Mouse (Mus musculus) left cerebral cortex, adult 2 months (tissue): ENCODE measurements around the gene Rps6ka2. TPM values are rescaled to one million over a fixed set of nuclear protein-coding genes. Genes with fewer than 3 reads are reported as not detected.

Source experiments
- DNase-seq, 2 experiments: peaks; one replicate each; pipeline ENCODE4 v3.0.0; 2021 to 2022; ENCODE audit warnings: low spot score in 2 of 2, mixed read lengths in 1 of 2; ENCODE audit errors: extremely low spot score in 1 of 2
- H3K27ac ChIP-seq: fragments of 200-600 bp; 2 replicates; pipeline ENCODE4 v1.8.1; 2022
- H3K4me3 ChIP-seq: fragments of 200-600 bp; 2 replicates; pipeline ENCODE4 v1.8.1; 2022
- CTCF ChIP-seq: fragments of 200-600 bp; IDR thresholded peaks from 2 replicates; pipeline ENCODE4 v1.8.1; 2022; ENCODE audit warnings: antibody characterized with exemption, mild to moderate bottlenecking, moderate library complexity
- intact Hi-C: fragments of 180-260 bp; cut with DNase I; formaldehyde crosslinking; loops from one replicate; pipeline ENCODE4 v1.15.1; 2025
- total RNA-seq, 2 experiments: library from RNA; stranded (reverse); gene quantifications; 2 replicates each; pipeline ENCODE4 v1.2.3; 2021

Rps6ka2 gene
- total RNA-seq, 2 experiments from 2014 or later: 62.4 to 69.4 TPM

DNA sequence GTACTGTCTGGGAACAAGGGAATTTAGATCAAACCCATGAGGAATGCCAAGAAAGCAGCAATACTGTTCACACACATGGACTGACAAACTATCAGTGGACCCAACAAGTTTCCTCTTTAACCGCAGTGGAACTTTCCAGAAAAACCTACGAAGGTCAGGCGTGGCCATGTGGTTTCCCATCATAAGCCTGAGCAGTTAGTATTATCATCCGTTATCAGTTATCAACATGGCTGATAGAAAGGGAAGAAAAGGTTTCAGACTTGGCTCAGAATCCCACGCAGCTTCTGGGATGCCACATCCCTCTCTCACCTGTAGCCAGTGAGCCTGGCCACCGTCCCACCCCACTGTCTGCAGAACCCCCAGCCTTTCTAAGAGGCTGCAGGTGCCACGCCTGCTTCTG is 23.4 kb upstream of the Rps6ka2 start:
- Histone ChIP-seq H3K27ac (no peak overlapping the region), H3K4me3 (no peak overlapping the region)
- TF ChIP-seq CTCF: no peak
- intact Hi-C loops: no loop called here
- DNase-seq: no peak

DNA sequence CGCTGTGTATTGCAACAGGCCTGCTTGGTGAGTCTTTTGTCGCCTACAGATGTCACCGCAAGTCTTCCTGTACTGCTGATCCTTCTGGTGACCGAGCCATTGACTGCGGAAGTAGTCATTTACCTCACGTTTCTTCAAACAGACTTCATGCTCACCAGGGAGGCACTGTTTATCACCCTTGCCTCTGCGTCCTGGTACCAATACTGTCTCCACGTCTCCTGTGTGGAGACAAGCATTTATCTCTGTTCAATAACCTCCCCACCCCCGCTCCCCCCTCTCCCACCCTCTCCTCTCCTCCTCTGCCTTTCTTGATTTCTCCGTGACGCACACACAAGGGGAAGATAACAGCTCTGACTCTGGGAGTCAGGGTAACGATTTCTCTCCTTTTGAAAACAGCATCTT is 22.0 kb upstream of the Rps6ka2 start:
- TF ChIP-seq CTCF: no peak
- H3K27ac ChIP-seq: no peak overlapping the region
- H3K4me3 ChIP-seq: no peak overlapping the region
- intact Hi-C loops: no loop called here
- no peak for DNase-seq

DNA sequence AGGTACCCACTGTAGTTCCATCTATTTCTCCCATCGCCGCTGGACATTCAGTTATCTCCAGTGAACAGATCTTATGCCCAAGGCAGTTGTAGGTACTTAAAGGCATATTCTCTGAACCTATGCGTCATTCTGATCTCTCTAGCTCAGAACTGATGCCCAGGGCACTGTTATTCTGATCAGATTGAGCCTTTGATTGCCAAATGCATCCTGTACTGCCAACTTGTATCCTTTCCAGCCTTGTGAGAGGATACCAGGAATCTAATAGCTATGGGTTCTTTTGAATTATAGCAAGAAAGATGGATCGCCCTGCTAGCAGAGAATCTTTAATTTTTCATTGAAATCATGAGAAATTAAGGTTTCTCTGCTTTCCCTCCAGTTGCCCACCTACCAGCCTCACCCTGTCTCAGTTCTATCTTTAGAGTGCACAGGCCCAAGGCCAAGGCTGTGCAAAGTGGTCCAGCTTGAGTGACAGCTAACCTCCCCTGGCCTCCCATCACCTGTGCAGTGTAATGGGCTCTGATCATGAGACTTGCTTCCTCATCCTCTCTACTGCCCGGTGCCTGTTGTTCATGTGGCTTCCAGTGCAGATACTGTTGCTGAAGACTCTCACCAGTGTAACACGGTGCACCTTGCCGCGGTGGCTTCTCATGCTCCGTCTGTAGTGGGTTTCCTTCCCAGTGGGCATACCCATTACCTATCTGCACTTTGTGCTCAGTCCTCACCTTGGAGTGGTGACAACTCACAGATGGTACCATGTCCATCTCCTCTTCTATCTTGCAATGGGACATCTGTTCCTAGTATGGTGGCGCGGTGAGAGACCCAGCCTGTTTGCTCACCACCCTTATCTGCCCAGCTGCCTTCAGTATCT is 20.4 kb upstream of the Rps6ka2 start:
- TF ChIP-seq CTCF: no peak
- DNase-seq: no peak
- no peak overlapping the region for H3K27ac ChIP-seq
- H3K4me3 ChIP-seq: no peak overlapping the region
- intact Hi-C loops: loop anchor here (5.0 kb wide), 1 partner anchor 68 kb away; no protein-coding TSS in a partner anchor

DNA sequence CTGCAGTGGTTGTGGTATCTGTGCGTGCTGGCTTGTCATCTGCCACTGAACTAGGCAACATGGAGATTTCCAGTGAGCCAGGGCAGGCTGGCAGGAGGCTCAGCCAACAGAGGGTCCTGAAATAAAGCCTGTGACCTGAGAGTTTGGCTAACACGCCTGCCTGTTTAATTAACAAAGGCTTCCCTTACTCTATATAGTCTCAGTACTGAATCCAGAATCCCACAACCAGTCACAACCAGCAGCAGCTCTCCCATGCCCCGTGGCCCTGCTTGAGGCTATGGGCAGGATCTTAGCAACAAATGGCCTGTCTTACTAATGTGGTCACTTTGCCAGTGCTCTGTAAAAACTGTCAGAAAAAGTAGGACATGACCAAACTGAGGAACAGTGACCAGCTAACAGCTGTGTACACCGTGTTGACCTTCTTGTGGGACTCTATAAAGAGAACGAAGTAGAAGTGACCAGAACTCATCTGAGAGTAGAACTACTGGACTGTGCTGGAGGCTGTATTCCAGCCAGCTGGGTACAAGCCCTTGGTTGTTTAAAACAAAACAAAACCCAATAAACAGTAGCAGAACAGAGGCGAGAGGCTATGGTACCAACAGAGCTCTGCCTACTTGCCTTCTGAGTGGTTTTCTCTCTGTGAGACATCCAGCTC is 18.3 kb upstream of the Rps6ka2 start:
- no peak for TF ChIP-seq CTCF
- no peak overlapping the region for H3K4me3 ChIP-seq
- DNase-seq: no peak
- intact Hi-C loops: loop anchor here (5.0 kb wide), 1 partner anchor 66 kb away; no protein-coding TSS in a partner anchor
- H3K27ac ChIP-seq: peak overlapping the region; percentile 54

DNA sequence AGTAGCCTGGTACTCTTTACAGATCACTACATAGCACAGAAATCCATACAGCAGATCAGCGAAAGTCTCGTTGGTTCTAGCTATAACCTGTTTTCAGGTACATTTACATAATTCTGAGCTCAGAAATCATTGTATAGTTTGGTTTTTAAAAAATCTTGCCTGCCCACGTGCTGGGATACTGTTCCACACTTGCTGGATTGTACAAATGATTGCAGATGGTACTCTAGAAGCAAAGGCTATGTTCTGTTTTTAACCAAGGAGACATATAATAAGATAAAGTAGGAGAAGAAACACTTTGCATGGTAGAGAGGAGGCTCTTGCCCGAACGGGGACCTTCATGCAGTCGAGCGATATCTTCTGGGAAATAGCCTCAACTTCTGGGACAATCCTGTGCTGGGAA is 17.3 kb upstream of the Rps6ka2 start:
- peak overlapping the region; percentile 54 for H3K27ac ChIP-seq
- intact Hi-C loops: loop anchor here (5.0 kb wide), 1 partner anchor 65 kb away; no protein-coding TSS in a partner anchor
- no peak for DNase-seq

DNA sequence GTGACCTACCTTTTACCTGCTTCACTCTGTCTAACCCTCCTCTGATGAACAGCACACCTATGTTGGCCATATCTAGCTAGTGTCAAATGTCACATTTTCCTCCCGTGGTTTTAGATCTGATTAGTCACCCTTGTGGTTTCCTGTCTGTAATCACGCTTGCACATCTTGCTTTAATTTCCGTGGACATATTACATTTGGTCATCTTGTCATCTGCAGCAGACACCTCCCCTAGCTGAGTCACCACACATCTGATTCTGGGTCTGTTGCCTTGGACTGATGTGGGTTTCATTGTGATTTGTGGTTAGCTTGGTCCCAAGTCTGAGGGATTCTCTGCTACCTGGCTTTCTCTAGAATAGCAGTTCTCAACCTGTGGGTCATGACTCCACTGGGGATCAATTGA is 6.0 kb upstream of the Rps6ka2 start:
- H3K4me3 ChIP-seq: no peak overlapping the region
- no peak for DNase-seq
- TF ChIP-seq CTCF: no peak
- intact Hi-C loops: no loop called here
- no peak overlapping the region for H3K27ac ChIP-seq

More for the DNA sequence above, 17.3 kb upstream of the Rps6ka2 start:
- no peak overlapping the region for H3K4me3 ChIP-seq
- TF ChIP-seq CTCF: no peak

DNA sequence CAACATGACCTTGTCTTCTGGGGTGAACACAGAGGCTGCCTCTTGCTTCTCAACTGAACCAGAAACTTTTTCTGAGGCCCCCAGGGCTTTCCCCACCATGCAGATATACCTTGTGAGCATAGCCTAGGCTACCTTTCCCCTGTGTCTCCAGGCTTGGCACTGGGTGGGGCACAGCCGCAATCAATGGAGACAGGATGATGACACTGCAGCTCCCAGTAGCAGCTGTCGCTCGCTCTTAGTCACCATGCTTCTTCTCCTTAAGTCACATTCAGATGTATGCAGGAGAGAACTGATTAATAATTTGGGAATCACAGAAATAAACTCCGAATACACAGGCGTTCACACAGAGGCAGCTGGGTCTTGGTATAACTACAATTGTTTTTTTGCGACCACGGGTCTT is 4.4 kb upstream of the Rps6ka2 start:
- intact Hi-C loops: no loop called here
- H3K27ac ChIP-seq: no peak overlapping the region
- DNase-seq: no peak
- no peak for TF ChIP-seq CTCF
- no peak overlapping the region for H3K4me3 ChIP-seq

DNA sequence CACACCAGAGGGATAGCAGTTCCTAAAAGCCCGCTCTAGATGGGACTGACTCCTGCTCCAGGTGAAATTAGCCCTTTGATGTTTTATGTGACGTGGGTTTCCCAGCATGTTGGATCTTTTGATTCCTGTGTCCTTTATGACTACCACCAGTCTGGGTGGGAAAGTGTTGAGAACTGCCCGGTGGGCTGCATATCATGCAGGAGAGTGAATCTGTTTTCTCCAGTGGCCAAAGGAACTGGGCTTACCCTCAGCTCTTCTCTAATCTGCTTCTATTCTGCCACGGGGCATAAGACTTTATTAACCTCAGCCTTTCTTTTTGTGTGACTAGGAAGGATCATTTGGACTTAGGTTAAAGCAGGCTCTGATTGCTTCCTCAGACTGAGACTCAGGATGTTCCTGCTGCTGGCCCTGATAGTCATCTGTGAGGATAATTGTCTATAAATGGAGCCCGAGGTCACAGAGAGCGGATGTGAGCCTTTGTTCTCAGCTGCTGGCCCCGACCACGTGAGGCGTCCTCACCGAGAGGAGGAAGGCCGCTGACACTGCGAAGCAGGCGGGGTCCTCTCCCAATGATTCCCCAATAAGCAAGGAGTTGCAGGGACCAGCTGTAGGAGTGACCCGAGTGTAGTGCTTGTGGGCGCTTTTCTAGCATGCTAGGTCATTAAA is 821 bp upstream of the Rps6ka2 start:
- intact Hi-C loops: no loop called here
- H3K27ac ChIP-seq: peak overlapping the region; percentile 26
- DNase-seq: no peak
- no peak for TF ChIP-seq CTCF
- H3K4me3 ChIP-seq: peak overlapping the region; percentile 46

DNA sequence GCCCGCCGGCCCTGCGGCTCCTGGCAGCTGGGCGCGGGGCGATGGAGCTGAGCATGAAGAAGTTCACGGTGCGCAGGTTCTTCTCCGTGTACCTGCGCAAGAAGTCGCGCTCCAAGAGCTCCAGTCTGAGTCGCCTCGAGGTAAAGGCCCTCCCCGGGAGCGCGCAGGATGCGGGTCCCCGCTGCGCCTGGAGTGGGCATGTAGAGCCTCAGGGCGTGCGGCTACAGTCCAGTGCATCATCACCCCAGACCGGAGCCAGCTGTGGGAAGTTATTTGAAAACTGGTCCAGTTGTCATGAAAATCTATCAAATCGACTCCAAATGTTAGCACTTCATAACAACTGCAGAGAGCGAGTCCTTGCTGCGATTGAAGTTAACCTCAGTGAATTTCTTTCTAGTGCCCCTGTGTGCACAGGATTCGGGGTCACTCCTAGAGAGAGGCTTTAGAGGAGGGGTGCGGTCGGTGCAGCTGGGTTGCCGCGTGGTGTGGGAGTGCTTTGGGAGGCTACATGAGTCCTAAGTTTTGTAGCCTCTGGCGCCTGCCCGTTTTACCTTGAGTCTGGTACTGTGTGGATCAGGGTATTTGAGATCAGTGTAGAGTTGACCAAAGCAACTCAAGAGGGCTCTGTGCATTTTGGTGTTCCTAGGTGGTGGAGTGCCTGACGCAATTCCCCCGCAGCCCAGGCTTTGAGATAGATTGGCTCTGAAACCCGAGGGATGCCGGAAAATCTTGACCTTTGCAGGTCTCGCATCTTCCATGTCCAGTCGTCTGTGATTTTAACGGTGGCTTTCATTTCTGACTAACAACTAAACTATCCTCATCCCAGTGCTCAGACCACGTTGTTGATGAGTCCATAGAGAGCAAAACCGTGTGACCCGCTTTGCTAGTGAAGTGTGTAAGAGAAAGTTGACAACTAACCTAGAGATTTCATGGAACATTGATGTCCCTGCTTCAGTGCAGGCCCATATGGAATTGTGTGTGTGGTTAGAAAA is 685 bp downstream of the Rps6ka2 start:
- TF ChIP-seq CTCF: no peak
- no peak for DNase-seq
- intact Hi-C loops: no loop called here

DNA sequence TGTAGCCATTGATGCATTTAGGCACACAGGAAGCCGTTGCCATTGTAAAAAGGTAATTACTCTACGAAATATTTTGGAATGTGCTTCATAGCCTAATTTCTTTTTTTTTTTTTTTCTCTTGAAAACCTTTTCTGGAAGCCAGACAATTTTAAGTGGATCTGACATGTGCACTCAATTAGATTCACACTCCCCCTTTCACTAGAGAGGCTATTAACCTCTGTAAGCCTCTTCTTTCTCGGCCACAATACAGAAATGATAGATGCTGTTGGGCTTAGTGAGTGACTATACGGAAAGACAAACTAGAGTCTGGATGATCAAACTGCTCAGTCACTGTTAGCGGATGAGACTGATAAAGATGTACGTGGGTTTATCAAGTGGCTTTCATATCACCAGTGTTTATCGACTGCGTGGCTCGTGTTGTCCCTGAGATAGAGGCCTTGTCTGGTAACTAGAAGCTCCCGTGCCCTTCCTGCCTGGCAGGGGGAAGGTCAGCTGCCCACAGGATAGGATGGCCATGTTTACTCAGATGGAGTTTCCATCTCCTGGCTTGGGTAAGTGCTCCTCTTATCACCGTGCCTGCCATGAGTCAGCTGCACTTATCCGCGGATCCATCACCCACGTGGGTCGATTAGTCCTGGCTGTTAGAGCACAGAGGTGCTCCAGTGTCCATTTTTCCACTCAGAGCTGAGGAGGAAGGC is 3.6 kb downstream of the Rps6ka2 start:
- Histone ChIP-seq H3K4me3 (no peak overlapping the region), H3K27ac (no peak overlapping the region)
- DNase-seq: no peak
- intact Hi-C loops: no loop called here
- no peak for TF ChIP-seq CTCF

More for the DNA sequence above, 685 bp downstream of the Rps6ka2 start:
- Histone ChIP-seq H3K27ac (peak overlapping the region; percentile 77), H3K4me3 (peak overlapping the region; percentile 87)
